Mouse (Mus musculus) layer of hippocampus, adult 18-20 months (tissue): ENCODE measurements around the gene Armc2. TPM values are rescaled to one million over a fixed set of nuclear protein-coding genes. Genes with fewer than 3 reads are reported as not detected.

Source experiments
- DNase-seq, 2 experiments: peaks; one replicate each; pipeline ENCODE4 v3.0.0; 2022; ENCODE audit warnings: low spot score in 2 of 2
- long read RNA-seq: library from polyadenylated mRNA; stranded (forward); transcript quantifications from one replicate; pipeline ENCODE4 v2.0.0, GENCODE M21; 2021
- total RNA-seq, 2 experiments: library from RNA; stranded (reverse); gene quantifications; 2 replicates each; pipeline ENCODE4 v1.2.3; 2021

Armc2 gene
- total RNA-seq, result 10 to 100 TPM; 10.4 to 10.6 TPM
- long read RNA-seq, full-length matches to known transcripts, result 1 of 3 reads
- long read RNA-seq, partial matches to known transcripts, result 0 of 3 reads
- long read RNA-seq, other reads (novel, unspliced or antisense), result 2 of 3 reads

DNA sequence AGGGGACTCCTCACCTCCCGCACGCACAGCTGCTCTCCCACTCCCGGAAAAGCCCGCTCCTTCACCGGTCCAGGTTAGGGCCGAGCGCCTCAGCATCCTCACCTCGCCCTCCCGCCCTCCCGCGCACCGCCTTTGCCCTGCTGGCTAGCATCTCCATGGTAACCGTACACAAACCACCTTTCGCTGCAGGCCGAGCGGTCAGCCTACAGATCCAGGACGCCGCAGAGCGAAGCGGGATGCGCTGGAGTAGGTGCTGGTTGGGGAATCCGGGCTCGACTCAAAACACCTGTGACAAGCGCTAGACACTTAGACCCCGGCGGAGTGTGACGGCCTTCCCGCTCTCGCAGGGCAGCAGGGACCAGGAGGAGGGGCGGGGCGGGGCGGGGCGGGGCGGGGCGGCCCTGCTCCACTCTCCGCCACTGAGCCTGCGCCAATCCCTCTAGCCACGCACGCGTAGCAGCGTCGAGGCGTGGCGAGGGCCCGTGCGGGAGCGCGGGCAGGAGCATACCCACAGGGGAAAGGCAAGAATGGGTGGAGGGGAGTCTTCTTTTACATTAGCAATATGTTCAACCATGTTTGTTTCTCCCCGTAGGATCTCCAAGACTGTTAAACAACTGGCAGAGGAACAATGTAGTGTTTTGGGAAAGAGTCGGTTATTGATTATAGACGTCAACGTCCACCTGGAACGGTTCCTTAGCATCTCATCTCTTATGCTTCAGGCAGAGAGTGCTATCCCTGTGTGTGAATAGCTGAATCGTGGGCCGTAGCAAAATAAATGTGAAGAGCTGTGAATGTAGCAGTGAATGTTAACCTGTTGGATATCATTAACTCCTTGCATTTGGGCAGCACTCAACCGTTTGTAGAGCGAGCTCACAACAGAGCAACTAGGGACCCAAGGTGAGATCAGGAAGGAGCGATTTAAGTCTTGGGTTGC lies at the start of gene Armc2:
Gene Armc2 (minus strand): TSS at position 427 of the 934 bp plus-strand sequence.
- DNase-seq, result peak; percentile 67 to 82

GRCm38 (mm10) chr10:42064446-42064845 lies 46.2 kb upstream of the Armc2 start:
- no peak for DNase-seq

DNA sequence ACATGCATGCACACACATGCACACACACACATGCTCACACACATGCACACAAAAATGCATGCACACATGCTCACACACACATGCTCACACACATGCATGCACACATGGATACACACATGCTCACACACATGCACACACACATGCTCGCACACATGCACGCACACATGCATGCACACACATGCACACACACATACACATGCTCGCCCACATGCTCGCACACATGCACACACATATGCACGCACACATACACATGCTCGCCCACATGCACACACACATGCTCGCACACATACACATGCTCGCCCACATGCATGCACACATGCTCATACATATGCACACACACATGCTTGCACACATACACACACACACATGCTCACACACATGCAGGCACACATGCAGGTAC lies 41.3 kb upstream of the Armc2 start:
- DNase-seq, result no peak

DNA sequence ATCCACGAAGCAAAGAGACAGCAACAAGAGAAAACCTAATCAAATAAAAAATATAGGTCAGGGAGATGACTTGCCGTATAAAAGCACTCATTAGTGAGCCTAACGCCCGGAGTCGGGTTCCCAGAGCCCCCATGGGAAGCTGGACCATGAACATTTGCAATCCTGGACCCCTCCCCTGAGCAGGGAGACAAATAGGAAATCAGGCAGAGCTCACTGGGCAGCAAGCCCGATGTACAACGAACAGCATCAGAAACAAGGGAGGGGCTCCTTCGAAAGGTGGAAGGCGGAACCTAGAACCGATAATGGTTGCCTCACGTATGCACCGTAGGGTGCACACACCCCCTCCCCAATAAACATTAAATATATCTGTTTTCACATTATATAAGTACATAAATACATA lies 39.5 kb upstream of the Armc2 start:
- DNase-seq, result no peak

DNA sequence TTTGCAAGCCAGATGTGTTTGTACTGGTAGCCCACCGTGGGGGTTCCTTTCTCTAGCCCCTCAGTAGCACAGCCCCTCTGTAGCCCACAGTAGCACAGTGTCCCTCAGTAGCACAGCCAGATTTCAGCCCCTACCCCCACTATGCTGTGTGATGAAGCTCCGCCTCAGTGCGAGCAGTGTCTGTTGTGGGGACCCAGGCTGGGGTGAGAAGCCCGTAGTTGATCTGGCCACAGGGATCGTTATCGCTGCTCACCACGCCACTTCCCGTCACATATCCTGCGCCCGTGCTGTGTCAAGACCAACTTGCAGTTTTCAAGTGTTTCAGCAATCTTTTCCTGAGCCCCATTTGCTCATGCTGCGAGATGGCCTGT lies 39.0 kb upstream of the Armc2 start:
- DNase-seq, result no peak

DNA sequence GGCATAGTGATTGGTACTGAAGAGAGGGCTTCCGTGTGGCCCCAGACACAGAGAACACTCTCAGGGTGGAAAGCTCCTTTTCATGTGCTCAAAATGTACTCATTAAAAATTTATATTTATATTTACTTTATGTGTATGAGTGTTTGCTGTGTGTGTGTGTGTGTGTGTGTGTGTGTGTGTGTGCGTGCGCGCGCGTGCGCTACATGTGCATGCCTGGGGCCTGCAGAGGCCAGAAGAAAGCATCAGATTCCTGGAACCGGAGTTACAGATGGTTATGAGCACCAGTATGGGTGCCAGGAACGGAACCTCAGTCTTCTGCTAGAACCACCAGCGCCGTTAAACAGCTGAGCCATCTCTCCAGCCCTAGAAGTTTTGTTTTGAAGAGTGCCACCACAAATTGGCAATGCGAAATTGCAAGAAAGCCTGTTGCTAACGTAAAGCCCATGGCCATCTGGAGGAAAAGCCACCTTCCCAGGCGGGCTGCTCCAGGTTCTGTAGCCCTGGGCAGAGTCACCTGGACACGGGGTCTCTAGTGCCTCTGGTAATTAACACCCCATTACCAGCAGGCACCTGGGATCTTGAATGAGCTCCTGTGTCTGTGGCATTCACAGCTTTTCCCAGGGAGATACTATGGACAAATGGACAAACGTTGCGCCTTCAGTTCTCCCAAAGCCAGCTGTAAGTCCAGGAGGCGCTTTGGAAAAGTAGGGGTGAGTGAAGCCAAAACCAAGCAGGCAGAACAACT lies 38.4 kb upstream of the Armc2 start:
- no peak for DNase-seq

DNA sequence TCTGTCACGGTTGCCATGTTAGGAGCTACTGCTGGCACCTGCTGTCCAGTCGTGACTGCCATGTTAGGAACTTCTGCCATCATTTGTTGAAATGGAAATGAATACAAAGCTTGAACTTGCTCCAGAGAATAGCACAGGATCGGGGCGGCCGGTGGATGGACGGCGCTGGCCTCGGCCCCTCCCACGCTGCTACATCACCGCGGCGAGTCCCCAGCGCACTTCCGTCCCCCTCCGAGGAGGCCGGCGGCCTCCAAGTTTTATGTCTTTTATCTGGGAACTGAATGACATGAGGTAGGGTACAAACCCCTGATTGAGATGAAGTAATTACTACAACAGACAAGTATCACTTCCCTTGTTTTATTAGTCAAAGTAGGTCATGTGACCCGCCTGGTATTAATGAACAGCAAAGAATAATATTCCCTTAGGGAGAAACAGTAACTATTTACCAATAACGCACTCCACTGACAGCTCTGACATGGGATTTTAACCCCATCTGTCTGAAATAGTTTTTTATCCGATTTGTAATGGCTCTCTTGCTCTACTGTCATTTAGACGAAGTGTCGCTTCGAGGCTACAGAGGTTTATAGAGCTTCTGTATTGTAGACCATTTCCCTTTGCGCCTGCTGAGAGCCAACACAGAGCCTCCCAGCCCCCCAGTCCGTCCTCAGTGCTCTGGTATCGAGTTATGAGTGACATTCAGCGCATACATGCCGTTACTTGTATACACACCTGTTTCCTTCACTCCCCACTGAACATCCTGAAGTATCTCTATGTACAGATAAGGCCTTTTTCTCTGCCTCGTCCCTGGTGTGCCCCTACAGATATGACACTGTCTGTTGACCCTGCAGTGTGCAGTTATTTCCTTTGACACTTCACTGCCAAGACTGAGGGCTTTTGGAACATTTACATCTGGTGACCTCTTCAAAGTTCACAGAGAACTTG lies 37.3 kb upstream of the Armc2 start:
- DNase-seq, result no peak

DNA sequence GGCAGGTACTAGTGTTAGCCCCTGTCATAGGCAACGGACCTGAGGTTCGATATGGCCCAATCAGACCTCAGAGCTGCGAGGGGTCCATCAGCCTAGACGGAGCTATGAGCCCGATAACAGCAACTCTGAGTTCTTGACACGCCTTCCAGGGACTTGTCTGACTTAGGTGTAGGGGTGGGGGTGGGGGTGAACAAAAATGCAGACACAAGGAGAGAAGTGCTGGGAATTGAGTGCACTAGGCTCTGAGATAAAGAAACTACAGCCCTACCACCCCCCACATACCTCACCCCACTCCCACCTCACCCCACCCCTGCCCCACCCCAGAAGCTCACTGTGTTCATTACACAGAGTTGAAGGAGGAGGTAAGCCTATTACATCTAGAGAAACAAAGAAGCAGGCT lies 32.8 kb upstream of the Armc2 start:
- DNase-seq, result no peak

DNA sequence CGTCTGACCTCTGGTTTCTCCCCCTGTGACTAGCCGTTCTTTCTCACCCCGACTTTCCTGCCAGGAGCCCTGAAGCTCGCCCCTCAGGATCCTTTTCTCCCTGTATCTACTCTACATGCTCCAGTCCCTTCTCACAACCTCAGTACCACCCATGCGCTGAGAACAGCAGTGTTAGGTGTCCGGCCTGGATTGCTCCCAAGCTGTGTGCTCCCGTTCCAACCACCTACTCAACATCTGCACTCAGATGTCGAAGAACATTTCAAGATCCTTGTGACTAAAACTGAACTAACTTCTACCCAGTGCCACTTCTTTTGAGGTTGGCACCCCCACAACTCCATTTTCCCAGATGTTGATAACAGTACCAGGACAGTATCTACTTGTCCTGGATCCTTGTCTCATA lies 30.4 kb upstream of the Armc2 start:
- no peak for DNase-seq

- no peak for DNase-seq
Measured at GRCm38 (mm10) chr10:42044574-42044973, 26.3 kb upstream of the Armc2 start.

- DNase-seq, result no peak
Measured at GRCm38 (mm10) chr10:42043307-42043706, 25.1 kb upstream of the Armc2 start.

DNA sequence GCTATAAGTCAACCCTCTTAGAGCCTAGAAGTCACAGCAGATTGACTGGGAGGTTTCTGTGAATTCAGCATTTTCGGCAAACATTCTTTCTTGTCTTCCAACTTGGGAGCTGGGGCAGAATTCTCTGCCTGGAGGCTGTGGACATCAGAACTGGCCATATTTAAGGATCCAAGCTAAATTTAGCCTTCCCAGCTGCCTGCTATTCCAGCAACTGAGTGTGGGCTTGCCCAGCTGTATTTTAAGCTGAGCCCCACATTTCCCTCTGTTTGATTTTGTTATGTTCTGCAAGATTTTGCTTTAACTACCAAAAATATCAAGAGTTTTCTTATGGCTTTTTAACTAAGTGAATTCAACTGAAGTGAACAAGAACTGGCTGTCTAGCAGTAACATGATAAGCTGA lies 24.6 kb upstream of the Armc2 start:
- DNase-seq, result peak in 1 of 2 experiments; percentile 25

DNA sequence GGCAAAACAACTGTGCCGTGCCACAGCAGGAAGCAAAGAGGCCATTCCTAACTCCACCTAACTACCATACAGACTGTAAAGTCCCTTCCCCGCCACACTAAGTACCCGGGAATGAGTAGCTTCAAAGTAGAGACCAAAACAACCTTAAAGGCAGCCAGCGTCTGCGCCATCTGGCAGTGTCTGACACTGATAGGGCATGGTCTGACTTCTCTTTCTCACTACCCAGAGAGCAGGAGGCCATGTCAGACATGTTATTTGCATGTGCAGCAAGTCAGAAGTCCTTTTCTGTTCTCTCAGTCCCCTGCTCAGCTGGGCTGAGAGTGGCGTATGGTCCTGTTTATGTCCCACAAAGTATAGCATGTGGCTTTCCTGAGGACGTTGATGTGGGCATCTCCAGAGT lies 23.8 kb upstream of the Armc2 start:
- no peak for DNase-seq

- no peak for DNase-seq
Measured at GRCm38 (mm10) chr10:42038571-42038970, 20.3 kb upstream of the Armc2 start.

DNA sequence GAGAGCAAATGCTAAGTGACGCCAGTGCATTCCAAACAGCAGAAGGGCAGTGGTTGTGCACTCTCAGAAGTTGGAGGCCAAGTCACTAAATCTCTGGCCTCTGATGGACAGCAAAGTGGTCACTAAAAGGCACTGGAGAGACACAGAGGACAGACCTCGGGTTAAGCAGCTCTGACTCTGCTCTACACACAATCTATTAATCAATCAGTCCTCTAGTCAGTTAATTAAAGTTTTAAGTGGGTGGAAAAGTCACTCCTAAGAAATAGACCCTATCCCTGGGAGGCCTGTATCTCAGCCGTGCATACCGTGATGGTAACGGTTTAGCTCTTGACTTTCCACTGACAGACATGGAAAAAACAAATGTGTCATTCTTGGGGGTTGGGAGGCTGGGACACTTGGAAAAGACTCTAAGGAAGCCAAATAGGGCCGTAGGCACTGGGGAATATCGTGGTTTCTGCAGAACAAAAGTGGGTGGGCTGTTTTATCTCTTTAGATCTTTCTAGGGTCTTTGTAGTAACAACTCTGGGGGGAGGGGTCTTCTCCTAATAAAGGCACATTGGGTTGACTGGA lies 19.1 kb upstream of the Armc2 start:
- no peak for DNase-seq

DNA sequence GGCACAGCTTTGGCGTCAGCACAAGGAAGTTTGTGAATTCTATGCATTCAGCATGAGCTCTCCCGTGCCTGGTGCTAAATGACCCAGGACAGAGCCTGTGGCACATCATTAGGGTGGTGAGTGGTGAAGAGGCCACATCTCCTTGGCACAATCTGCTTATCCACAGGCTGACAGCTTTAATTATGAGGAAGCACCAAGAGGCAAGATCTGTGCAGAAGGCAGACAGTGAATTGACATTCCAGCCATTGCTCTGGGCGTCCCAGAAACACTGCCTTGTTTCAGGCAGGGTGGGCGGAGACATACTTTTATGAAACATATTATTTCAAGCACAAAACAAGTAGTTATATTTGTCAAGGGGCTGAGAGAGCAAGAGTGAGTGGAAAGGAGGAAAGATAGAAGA lies 18.6 kb upstream of the Armc2 start:
- DNase-seq, result no peak

GRCm38 (mm10) chr10:42033571-42033970 lies 15.3 kb upstream of the Armc2 start:
- DNase-seq, result no peak

GRCm38 (mm10) chr10:42031021-42031420 lies 12.8 kb upstream of the Armc2 start:
- peak; percentile 42 to 81 for DNase-seq

DNA sequence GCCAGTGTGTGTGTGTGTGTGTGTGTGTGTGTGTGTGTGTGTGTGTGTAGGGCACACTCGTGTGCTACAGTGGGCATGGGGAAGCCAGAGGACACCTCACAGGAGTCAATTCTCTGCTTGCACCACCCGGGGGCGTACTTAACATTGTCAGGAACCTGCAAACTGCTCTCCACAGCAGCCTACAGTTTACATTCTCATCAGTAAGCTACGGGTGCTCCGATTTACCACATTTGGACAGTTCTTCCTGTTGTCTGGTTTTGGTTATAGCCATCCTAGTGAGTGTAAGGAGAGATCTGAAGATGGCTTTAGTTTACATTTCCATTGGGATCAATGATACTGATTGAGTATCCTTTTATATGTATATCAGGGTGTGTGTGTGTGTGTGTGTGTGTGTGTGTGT lies 11.3 kb upstream of the Armc2 start:
- DNase-seq, result no peak

DNA sequence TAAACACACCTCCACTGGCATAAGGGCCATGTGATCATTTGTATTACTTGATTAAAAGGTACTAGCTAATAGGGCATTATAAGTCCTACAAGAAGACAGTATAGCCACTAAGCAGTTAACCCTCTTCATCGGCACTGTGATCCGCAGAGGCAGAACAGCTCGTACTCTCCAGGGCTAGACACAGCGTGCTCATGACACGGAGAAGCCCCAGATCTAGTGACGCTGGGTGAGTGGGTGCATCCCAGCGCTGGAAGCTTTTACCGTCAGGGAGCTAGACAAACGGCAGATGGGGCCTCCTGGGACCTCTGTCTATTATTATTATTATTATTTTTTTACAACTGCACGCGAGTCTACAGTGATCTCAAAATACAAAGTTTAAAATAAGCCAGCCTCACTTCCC lies 9.1 kb upstream of the Armc2 start:
- peak in 1 of 2 experiments; percentile 35 for DNase-seq

DNA sequence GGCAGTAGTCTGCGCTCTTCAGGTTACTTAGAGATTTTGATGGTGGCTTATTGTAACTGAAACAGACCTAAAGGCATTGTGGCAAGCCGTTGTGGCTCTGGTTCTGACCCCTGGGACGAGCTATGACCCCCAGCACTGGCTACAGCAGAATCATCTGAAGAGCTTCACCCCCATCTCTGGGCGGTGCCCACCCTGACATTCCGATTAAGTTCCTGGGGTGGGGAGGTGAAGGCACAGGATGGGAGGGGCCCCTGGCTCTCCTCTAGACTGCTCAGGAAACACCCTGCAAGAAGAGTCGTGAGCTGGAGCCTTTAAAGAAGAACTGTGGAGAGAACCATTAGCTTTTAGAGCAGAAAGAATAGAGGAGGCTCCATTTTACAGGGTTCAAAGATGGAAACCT lies 6.2 kb upstream of the Armc2 start:
- no peak for DNase-seq
